ENCODE assay signal across 25 mouse cellular contexts in genomic region chr6:137180115-137180514, GRCm38 (mm10). TPM values are rescaled to one million over a fixed set of nuclear protein-coding genes. Genes with fewer than 3 reads are reported as not detected.
DNase-seq lines count a peak whose midpoint lies in the region; ATAC-seq and TF ChIP-seq lines count a peak whose summit lies in the region.
"Had no signal": no experiment of that assay in that cellular context is flagged by ENCODE, and none has a peak within 500 bp of the region (broad histone marks: within the 10 kb centered on the region; RNA-seq: fewer than 3 reads in every experiment).

No protein-coding gene starts in this region.

- 15% methylated on average over 8 of the region's 8 CpGs for WGBS in lung, embryonic 14.5 days

- H3K9me3 ChIP-seq in lung, embryonic 14.5 days (ENCODE audit: low read depth, low read length) = no peaks in the 10 kb centered on the region
- H3K9me3 ChIP-seq: forebrain, embryonic 15.5 days; heart, embryonic 15.5 days; hindbrain, embryonic 12.5 days; liver, embryonic 15.5 days; midbrain, embryonic 12.5 days; neural tube, embryonic 13.5 days had no signal

- H3K4me3 ChIP-seq in lung, embryonic 14.5 days (ENCODE audit: low read depth, low read length) = no peak overlapping the region
- no peak overlapping the region for H3K4me3 ChIP-seq in left cerebral cortex, adult 2 months
- H3K4me3 ChIP-seq: forebrain, embryonic 15.5 days; heart, embryonic 15.5 days; hindbrain, embryonic 12.5 days; liver, embryonic 15.5 days; midbrain, embryonic 12.5 days; neural tube, embryonic 13.5 days had no signal

- no peak overlapping the region for H3K9ac ChIP-seq in lung, embryonic 14.5 days
- H3K9ac ChIP-seq: forebrain, embryonic 15.5 days; heart, embryonic 15.5 days; hindbrain, embryonic 12.5 days; liver, embryonic 15.5 days; midbrain, embryonic 12.5 days; neural tube, embryonic 13.5 days had no signal

- H3K27ac ChIP-seq in lung, embryonic 14.5 days (ENCODE audit: low read depth) = no peak overlapping the region
- H3K27ac ChIP-seq in left cerebral cortex, adult 2 months = no peak overlapping the region
- H3K27ac ChIP-seq: hindbrain, embryonic 12.5 days; hindbrain, postnatal 0 days; liver, embryonic 15.5 days; midbrain, embryonic 12.5 days; neural tube, embryonic 13.5 days had no signal

- DNase-seq in heart, adult 11 months = peak; percentile 46
- no peak for DNase-seq in heart, adult 18-20 months
- DNase-seq in lung, embryonic 14.5 days = peak; percentile 80
- DNase-seq in lung, postnatal 25 days (ENCODE audit: low spot score) = no peak
- peak; percentile 33 for DNase-seq in forelimb bud, embryonic 11.5 days (ENCODE audit: low read depth, low spot score)
- peak; percentile 31 for DNase-seq in lung, postnatal 14 days
- no peak for DNase-seq in left cerebral cortex, adult 2 months (ENCODE audit: extremely low spot score in 1 of 2, low spot score in 2 of 2)
- DNase-seq in thymus, postnatal 14 days = no peak
- DNase-seq: adrenal gland, postnatal 10 days; cerebellum, adult 8-10 months; cerebellum, postnatal 25 days; kidney, adult 18-20 months; kidney, postnatal 4 days; layer of hippocampus, postnatal 36 days; right cerebral cortex, postnatal 4 days had no signal

- H3K36me3 ChIP-seq in lung, embryonic 14.5 days (ENCODE audit: insufficient read depth) = no peaks in the 10 kb centered on the region
- H3K36me3 ChIP-seq: forebrain, embryonic 15.5 days; heart, embryonic 15.5 days; hindbrain, embryonic 12.5 days; liver, embryonic 15.5 days; midbrain, embryonic 12.5 days; neural tube, embryonic 13.5 days had no signal

- intact Hi-C loops in left cerebral cortex, adult 2 months (cut with DNase I) = no loop called here

- no peaks in the 10 kb centered on the region for H3K27me3 ChIP-seq in lung, embryonic 14.5 days (ENCODE audit: insufficient read depth, low read length)
- H3K27me3 ChIP-seq: forebrain, embryonic 15.5 days; heart, embryonic 15.5 days; hindbrain, embryonic 12.5 days; liver, embryonic 15.5 days; midbrain, embryonic 12.5 days; neural tube, embryonic 13.5 days; Patski had no signal

- TF ChIP-seq CTCF in lung, embryonic 14.5 days (IDR thresholded peaks at IDR 0.05; ENCODE audit: low read depth) = no peak
- no peak for TF ChIP-seq CTCF in left cerebral cortex, adult 2 months (IDR thresholded peaks at IDR 0.05)

- H3K4me2 ChIP-seq in lung, embryonic 14.5 days = no peak overlapping the region
- H3K4me2 ChIP-seq: forebrain, embryonic 15.5 days; heart, embryonic 15.5 days; hindbrain, embryonic 12.5 days; liver, embryonic 15.5 days; midbrain, embryonic 12.5 days; neural tube, embryonic 13.5 days had no signal

- peak; percentile 79 for ATAC-seq in lung, embryonic 14.5 days (ENCODE audit: insufficient read depth)
- ATAC-seq: forebrain, embryonic 15.5 days; hindbrain, postnatal 0 days; Patski had no signal

- peaks cover 6% of the 10 kb centered on the region for H3K4me1 ChIP-seq in lung, embryonic 14.5 days (ENCODE audit: insufficient read depth)
- H3K4me1 ChIP-seq: liver, embryonic 15.5 days; midbrain, embryonic 12.5 days had no signal

RNA-seq across cellular contexts. Expression of gene Rerg, which starts 9.8 kb away (rescaled TPM):
- 1 to 10 TPM; 3.1 to 3.8 TPM for total RNA-seq in heart, adult 18-20 months (2021)
- polyA plus RNA-seq in lung, embryonic 14.5 days (2014; fragmentation: Nextera tagmentation; extraction: Ambion mirVana) = 21.3 and 22.0 TPM in 2 replicates
- 10 to 100 TPM in 1 of 2 experiments, 1 to 10 TPM in 1; 5.9 to 11.9 TPM for total RNA-seq in left cerebral cortex, adult 2 months (2021)
- total RNA-seq: megakaryocyte progenitor cell, adult 5-6 weeks; MEL had no signal

Comparison
In these comparisons a context has a peak if more than half of its experiments do, and no peak if none do; other contexts are left out.
1. DNase-seq: peak in heart, adult 11 months (single experiment), lung, embryonic 14.5 days (single experiment), forelimb bud, embryonic 11.5 days (single experiment) and lung, postnatal 14 days (single experiment); none in heart, adult 18-20 months (0 of 2), lung, postnatal 25 days (single experiment), left cerebral cortex, adult 2 months (0 of 2) and thymus, postnatal 14 days (single experiment).